Mouse (Mus musculus): ENCODE measurements around the gene Ipo4.
A peak's percentile ranks its signal among the peaks of the same experiment; 100 is the strongest.

The Ipo4 gene

GRCm38 (mm10) chr14:55635523-55636007, at the start of gene Ipo4:
TSS of gene Ipo4 (minus strand) at chr14:55635957.
- peak; percentile 88 for DNase-seq (ENCODE audit: low spot score)

DNA sequence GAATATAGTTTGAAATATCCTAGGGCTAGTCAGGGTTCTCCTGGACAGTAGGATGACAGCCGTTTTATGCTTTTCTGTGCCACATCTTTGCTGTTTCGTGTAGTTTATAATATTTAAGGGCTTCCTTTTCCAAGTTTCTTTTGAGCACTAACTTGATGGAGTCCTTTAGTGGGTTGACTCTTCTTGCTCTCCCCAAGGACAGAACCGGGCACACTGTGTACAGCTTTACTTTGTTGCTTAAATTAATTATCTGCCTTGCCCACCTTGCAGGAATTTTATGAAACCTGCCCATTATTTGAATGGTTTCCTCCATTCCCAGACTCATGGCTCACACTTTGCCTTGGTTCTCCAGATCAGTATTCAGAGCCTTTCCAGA, 46.3 kb upstream of the Ipo4 start:
- no peak for DNase-seq (ENCODE audit: low spot score)

DNA sequence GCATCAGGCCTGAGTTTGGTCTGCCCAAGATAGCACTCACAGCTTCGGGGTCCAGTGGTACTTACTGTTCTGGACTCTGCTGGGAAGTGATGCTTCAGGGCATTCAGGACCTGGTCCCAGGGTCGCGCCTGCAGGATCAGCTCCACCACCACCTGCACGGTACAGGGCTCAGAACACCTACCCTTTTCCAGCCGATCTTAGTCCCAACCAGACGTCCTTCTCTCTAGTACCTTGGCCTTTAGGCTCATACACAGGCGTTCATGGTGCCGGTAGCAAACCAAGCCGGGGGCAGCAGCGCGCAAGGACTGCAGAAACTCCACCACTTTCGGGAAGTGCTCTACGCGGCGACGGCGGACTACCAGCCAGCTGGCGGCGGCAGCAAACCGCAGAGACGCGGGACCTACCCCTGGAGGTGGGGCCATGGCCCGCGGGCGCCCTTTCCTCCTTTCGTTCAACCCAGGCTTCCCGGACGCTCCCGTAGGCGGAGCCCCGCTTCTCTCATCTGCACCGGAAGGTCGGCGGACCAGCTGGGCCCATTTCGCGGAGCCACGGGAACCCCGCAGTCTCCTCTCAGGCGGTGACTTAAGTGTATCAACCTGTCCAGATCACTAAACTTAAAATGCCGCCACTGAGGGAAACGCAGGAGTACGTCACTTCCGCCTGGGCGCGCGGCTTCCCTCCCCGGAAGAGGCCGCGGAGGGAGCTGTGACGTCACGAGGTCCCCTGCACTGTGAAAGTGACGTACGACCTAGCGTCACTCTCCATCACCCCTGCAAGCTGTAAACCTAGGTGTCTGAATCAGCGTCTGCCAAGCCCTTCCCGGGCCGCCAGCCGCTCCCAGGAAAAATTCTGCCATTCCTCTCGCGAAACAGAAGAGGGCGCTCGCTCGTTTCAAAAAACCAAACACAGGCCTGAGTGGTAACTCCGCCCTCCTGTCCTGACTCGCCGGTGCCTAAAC, 45.7 kb upstream of the Ipo4 start, which contains the start of gene Tinf2:
Gene Tinf2, minus strand, starts transcription at position 661 of the 958 bp plus-strand sequence.
- peak; percentile 93 for DNase-seq (ENCODE audit: low spot score)

DNA sequence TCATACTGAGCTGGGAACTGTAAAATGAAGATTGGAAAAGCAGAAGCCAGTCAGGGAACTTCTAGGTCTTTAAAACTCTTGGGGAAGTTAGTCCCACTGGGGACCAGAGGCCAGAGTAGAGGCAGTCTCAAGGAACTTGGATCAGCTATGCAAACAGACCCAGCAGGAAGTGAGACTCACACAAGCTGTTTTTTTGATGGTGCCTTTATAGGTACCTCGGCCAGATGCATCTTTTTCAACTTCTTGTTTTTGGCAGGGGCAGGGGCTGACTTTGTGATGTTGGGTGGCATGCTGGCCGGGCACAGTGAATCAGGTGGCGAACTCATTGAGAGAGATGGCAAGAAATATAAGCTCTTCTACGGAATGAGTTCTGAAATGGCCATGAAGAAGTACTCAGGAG, 41.9 kb upstream of the Ipo4 start:
- no peak for DNase-seq (ENCODE audit: low spot score)

- DNase-seq (ENCODE audit: low spot score): no peak
Measured at GRCm38 (mm10) chr14:55672741-55673060, 36.9 kb upstream of the Ipo4 start.

GRCm38 (mm10) chr14:55671833-55672740, 36.3 kb upstream of the Ipo4 start, which contains the start of the genes Gmpr2 and Nedd8:
TSS of gene Gmpr2 (plus strand) at chr14:55671941.
TSS of gene Nedd8 (minus strand) at chr14:55672124.
- DNase-seq (ENCODE audit: low spot score): peak; percentile 89

- DNase-seq (ENCODE audit: low spot score): no peak
Measured at GRCm38 (mm10) chr14:55671486-55671832, 35.7 kb upstream of the Ipo4 start.

GRCm38 (mm10) chr14:55660636-55661035, 24.9 kb upstream of the Ipo4 start:
- no peak for DNase-seq (ENCODE audit: low spot score)

DNA sequence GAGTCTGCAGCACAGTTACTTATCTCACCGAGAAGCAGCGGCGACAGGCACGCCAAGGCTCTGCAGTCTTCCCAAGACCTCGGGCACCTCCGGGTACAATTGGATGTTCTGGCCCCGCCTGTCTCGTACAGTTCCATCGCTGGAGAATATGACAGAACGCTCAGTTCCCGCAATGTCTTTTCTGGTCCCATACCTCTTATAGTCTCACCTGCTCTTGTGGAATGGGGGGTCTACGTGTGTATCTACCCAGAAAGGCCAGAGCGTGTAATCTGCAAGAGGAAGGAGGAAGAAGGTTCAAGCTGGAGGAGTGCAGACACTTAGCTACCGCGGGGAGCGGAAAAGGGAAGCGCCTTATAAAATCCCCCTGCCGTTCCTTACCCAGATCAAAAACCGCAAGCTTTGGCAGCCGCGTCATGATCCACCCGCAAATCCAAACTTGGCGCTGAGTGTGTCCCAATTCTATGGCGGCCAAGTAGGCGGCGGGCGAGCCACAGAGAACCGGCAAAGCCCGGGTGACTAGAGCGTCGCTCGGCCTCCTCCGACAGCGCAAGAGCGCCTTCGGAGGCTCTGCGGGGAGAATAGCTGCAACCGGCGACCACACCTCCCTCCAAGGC, 24.3 kb upstream of the Ipo4 start, which contains the start of gene Mdp1:
Gene Mdp1, minus strand, starts transcription at position 549 of the 614 bp plus-strand sequence.
- DNase-seq (ENCODE audit: low spot score): peak; percentile 74

DNA sequence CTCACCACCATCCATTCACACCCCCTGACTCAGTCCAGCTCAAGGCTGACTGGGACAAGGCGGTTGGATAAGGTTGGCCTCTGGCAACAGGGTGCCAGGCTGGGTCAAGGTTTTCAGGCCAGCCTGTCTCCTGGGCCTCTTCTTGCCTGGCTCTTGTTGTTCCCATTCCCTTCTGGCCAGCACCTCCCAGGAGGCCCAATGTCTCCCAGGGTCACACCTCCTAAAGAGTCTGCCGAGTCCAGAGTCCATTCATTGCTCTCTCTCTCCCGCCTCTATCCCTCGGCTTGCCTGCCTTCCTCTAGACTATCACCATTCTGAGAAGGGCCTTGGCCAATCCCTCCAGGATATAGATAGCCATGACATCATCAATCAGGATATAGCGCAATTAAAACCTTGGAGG, 22.3 kb upstream of the Ipo4 start:
- no peak for DNase-seq (ENCODE audit: low spot score)

GRCm38 (mm10) chr14:55656935-55657334, 21.2 kb upstream of the Ipo4 start:
- no peak for DNase-seq (ENCODE audit: low spot score)

- no peak for DNase-seq (ENCODE audit: low spot score)
Measured at GRCm38 (mm10) chr14:55651528-55651927, 15.8 kb upstream of the Ipo4 start.

GRCm38 (mm10) chr14:55649884-55650283, 14.1 kb upstream of the Ipo4 start, which contains the start of gene Tssk4:
TSS of gene Tssk4 (plus strand) at chr14:55650184.
- no peak for DNase-seq (ENCODE audit: low spot score)

GRCm38 (mm10) chr14:55644261-55644888, 8.6 kb upstream of the Ipo4 start:
- no peak for DNase-seq (ENCODE audit: low spot score)

DNA sequence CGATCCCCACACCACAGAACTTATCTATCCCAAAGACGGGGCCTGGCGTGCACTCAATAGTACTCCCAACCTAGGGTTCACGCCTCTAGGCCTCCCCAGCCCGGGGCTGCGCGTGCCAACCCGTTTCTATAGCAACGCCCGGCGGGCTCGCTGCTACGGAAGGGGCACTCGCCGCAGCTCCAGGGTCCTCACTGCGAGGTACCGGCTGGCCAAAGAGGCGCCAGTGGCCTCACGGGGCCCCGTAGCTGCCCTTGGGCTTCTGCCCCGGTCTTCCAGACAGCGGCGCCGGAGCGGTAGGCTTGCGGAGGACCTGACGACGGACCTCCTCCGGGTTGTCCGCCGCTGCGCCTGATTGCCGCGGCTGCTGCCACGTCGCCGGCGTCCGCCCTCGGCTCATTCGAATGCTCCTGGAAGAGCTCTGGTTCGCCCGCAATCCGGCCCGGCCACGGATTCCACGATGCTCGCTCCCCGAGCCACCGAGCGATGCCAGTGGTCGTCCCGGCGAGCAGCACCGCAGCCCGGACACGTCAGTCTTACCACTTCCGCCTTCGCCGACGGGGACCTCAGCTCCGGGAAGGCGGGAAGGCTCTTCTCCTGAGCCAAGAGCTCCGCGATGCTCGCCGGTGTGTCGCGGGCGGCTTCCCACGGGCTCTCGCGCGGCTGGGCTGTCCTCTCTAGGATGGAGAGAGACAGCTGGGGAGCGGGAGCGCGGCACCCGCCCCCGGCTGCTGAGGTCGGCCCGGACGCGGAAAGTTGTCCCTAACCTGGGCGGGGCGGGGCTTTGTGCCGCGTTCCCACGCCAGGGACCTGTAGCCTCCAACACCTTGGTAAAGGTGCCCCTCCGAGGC, 7.5 kb upstream of the Ipo4 start, which contains the start of gene Tm9sf1:
Gene Tm9sf1, minus strand, starts transcription at position 747 of the 848 bp plus-strand sequence.
- DNase-seq (ENCODE audit: low spot score): peak; percentile 83

DNA sequence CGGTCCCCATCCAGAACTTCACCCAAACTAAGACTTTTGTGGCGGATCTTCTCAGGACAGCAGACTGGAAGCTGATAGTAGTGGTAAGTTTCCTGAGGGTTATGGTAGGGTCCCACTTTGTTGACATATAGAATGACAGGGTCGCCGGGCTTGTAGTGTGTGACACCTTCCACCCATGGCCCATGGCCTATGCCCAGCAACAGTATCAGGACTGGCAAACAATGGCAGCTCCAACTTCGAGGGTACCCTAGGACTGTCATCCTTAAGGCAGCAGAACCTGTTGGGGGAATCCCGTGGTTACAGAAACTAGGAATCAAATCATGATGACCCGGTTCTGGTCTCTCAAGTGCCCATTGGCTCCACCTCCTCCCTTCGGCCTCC, 6.9 kb upstream of the Ipo4 start:
- DNase-seq (ENCODE audit: low spot score): no peak

- no peak for DNase-seq (ENCODE audit: low spot score)
Measured at GRCm38 (mm10) chr14:55641291-55641690, 5.5 kb upstream of the Ipo4 start.

DNA sequence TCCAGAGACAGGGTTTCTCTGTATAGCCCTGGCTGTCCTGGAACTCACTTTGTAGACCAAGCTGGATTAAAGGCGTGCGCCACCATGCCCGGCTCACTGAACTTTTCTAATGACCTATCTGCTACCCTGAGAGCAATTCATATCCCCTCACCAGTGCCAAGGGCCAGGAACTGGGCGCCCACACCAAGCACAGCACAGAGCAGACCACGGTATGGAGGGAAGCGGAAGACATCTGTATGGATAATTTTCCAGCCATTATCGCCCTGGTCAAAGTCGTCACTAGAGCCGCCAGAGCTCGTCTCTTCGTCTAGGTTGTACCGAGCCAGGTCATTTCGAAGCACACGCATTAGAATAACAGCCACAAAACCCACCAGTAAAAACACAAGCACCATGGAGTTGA, 5.1 kb upstream of the Ipo4 start:
- DNase-seq (ENCODE audit: low spot score): no peak

- DNase-seq (ENCODE audit: low spot score): no peak
Measured at GRCm38 (mm10) chr14:55637795-55638194, 2.0 kb upstream of the Ipo4 start, which contains the start of gene Gm49378. TSS of gene Gm49378 (minus strand) at chr14:55637895.

GRCm38 (mm10) chr14:55634874-55635522, 759 bp downstream of the Ipo4 start:
- DNase-seq (ENCODE audit: low spot score): peak; percentile 51

Measured in urinary bladder, postnatal 14 days (tissue).